Mouse (Mus musculus) erythroid progenitor cell, adult 5-6 weeks (primary cell): ENCODE data around the gene Mtmr14. TPM values are rescaled to one million over a fixed set of nuclear protein-coding genes. Genes with fewer than 3 reads are reported as not detected.

Source experiments
- ATAC-seq: replicated peaks from 2 replicates; pipeline ENCODE4 v1.8.0; 2016; ENCODE audit warnings: moderate number of reproducible peaks, mild to moderate bottlenecking, moderate TSS enrichment, inconsistent platforms; ENCODE audit not compliant: poor library complexity, low FRiP score, severe bottlenecking
- total RNA-seq, 2 experiments: library from RNA; stranded (forward) in 1 of 2; stranded (reverse) in 1 of 2; fragments of 150-400 nt in 1 of 2; fragments of 186-747, 209-891 nt in 1 of 2; gene quantifications; 2 replicates each; pipeline versions ENCODE4 v1.2.3 to v1.2.4; 2015 to 2017; ENCODE audit warnings: low replicate concordance in 2 of 2

The Mtmr14 gene
- total RNA-seq, 2 experiments from 2014 or later, result 28.9 to 42.9 TPM

- ATAC-seq, result no peak
Observed at GRCm38 (mm10) chr6:113267988-113268387, 30.3 kb downstream of the Mtmr14 start.

GRCm38 (mm10) chr6:113272365-113272764 is 34.7 kb downstream of the Mtmr14 start:
- no peak for ATAC-seq

DNA sequence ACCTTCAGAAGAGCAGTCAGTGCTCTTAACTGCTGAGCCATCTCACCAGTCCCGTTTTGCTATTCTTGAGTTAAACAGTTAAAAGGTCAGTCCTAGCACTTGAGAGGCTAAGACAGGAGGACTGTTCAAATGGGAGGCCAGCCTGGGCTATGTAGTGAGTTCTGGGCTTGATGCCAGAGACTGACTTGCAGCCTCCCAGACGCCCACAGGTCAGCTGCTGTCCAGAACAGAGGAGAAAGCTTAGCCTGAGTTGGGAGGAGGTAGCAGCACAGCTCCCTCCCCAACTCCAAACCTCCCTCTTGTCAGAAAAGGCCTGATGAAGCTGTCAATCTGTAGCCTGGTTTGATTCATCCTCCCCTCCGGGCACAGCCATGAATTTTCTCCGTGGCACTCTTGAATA is 39.2 kb downstream of the Mtmr14 start:
- ATAC-seq, result no peak

DNA sequence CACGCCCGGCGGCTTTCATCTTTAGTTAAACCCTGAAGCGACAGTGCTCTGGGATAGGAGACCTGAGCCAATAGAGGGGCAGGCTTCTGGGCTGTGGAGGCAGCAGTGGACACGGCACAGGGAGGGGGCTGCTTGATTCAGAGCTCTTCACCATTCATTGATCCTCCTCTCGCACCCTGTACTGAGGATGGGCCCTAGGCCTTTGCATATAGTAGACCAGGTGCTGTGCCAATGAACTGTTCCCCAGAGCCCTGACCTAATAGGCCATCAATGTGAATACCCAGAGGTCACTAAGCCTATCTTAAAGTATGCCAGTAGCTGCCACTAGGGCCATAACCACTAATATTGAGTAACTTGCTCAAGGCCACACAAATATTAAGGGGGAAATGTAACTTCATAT is 44.0 kb downstream of the Mtmr14 start:
- no peak for ATAC-seq

- no peak for ATAC-seq
Observed at GRCm38 (mm10) chr6:113282101-113282802, 44.6 kb downstream of the Mtmr14 start, which contains the start of gene Cpne9. Gene Cpne9 (plus strand): TSS chr6:113282307.

DNA sequence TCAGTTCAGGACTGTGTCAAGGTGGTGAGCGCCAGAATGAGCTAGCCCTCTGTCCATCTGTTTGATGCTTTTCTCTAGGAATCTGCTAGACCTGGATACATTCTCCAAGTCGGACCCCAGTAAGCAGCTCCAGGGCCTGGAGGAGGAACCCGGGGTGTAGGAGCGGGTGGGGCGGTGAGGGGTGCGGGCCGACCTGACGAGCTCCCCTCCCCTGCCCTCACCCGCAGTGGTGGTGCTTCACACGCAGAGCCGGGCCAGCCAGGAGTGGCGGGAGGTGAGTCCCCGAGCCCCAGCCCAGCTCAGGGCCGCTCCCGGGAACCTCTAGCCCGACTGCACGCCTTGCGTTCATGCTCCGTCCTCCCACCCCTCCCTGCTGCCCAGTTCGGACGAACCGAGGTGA is 45.3 kb downstream of the Mtmr14 start:
- ATAC-seq, result no peak

DNA sequence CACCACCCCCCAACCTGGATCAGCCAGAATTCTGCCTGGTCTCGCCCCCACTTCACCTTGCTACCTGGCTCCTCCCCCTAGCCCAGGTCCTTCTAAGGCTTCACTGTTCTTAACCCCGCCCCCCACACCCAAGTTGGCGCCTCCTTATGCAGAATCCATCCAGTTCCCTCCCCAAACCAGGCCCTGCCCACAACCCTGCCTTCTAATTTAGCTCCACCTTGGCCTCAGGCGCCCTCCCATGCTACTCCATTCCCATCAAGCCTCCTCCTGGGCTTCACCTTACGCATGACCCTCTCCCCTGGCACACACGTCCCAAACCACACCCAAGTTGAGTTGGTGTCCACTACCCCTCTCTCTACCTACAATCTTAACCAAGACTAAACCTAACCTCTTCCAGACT is 45.9 kb downstream of the Mtmr14 start:
- ATAC-seq, result no peak

DNA sequence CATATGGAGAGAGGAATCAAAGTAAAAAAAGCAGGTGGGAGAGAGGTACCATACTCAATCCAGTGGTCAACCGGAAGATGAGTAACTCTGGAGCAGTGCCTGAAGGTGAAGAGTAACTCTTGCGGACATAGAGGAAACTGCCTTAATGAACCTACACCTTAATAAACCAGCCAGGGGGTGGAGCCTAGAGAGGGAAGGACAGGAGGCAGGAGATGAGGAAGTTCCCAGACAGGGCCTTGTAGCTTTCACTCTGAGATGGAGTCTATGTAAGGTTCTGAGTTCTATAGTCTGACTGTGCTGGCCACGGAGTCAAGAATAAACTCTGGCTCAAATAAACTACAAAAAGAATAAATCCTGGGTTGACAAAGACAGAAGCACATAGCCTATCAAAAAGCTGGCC is 47.3 kb downstream of the Mtmr14 start:
- ATAC-seq, result no peak

GRCm38 (mm10) chr6:113286316-113286715 is 48.7 kb downstream of the Mtmr14 start:
- no peak for ATAC-seq

GRCm38 (mm10) chr6:113287236-113287635 is 49.6 kb downstream of the Mtmr14 start:
- no peak for ATAC-seq

DNA sequence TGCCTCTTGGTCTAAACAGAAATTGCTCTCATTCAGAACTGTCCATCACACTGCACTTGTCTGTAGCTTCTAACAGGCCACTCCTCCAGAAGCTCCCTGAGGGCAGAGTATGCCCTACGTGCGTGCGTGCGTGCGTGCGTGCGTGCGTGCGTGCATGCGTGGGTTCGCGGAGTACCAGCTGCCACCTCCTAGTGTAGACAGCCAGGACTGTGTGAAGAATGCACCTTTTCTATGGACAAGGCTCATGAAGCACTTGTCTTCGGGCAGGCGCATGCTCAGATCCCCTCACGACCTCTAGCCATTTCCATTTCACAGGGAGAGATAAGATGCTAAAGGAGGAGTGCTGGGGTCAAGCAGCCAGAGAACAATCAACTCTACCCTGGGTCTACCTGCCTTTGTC is 51.7 kb downstream of the Mtmr14 start:
- ATAC-seq, result no peak

DNA sequence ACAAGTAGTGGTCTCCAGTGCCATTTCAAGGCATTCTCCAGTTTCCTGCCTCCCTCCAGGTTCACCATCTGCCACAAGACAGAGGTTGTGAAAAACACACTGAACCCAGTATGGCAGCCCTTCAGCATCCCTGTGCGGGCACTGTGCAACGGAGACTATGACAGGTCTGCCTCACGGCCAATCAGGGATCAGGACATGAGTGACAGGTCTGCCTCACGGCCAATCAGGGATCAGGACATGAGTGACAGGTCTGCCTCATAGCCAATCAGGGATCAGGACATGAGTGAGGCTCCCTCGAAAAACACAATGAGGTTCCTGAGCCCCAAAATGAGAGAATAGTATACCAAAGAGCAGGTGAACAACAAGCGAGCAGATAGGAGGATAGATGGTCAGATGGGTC is 52.7 kb downstream of the Mtmr14 start:
- no peak for ATAC-seq

DNA sequence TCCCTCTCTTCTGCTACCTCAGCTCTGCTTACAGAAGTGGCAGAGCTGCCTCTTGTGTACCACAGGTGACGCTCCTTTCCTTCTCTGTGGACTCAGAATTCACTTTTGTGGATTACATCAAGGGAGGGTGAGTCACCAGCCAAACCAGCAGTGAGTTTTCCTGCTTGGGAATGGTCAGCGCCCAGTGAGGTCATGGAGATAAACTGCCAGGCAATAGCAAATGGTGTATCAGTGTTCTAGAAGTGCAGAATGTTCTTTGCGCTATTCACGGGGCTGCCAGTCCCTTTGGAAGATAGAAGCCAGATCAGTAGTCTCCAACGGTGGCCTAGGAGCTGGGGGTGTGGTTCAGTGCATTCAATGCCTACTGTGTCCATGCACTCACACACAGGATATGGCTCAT is 55.3 kb downstream of the Mtmr14 start:
- no peak for ATAC-seq

DNA sequence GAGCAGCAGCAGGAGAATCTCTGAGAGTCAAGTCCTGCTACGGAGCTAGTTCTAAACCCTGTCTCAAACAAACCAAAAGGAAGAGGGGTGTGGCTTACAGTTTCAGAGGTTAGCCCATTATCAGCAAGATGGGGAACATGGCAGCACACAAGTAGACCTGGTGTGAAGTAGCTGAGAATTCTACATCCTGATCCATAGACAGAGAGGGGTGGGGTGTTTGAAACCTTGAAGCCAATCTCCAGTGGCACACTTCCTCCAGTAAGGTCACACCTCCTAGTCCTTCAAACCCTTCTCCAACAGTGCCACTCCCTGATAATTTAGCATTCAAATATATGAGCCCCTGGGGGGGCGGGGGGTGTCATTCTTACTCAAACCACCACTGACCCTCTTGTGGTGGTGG is 58.4 kb downstream of the Mtmr14 start:
- no peak for ATAC-seq

GRCm38 (mm10) chr6:113296639-113297038 is 59.0 kb downstream of the Mtmr14 start:
- no peak for ATAC-seq

GRCm38 (mm10) chr6:113301350-113301749 is 63.7 kb downstream of the Mtmr14 start:
- no peak for ATAC-seq

DNA sequence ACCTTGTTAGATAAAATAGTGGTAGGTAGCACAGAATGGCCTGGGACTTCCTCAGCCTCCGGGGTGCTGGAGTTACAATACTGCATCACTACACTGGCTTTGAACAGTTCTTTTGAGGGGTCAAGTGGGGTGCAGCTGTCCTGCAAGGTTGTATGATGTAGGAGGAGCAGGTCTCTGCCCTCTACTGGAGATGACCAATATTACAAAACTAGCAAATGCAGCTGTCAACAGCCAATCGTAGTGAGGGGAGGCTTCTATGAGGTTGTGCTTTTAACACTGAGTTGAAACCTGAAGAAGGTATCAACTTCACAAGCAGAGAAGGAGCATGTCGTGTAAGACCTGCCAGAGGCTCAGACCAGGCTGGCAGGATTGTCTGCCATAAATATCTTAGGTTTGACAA is 64.6 kb downstream of the Mtmr14 start:
- ATAC-seq, result no peak

DNA sequence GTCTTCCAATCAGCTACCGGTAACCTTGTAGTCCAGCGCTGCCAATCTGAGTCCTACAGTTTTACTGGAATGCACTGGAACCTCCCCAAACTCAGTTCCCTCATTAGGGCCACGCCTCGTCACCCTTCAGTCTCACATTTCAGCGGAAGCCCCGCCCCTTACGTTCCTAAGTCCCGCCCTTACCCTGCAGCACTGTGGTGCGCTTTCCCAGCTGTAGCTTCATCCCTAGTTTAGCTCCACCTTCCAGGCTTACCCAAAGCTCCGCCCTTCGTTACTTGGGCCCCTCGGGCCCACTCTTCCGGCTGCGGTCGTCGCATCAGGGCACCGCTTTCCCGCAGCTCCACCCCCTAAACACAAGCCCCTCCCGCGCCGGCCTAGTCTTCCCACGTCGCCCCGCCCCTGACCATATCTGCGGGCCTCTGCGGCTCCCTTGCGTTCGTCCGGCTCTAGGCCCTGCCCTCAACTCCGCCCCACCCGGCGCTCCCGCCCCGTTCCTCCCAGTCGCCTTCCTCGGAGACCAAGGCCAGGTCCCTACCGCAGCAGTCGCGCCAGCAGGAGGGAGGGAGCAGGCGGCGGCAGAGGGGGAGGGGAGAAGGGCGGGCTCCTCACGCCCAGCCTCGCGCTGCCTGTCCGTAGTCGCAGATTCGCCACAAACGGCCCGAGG is 68.8 kb downstream of the Mtmr14 start:
- ATAC-seq, result peak; percentile 85

DNA sequence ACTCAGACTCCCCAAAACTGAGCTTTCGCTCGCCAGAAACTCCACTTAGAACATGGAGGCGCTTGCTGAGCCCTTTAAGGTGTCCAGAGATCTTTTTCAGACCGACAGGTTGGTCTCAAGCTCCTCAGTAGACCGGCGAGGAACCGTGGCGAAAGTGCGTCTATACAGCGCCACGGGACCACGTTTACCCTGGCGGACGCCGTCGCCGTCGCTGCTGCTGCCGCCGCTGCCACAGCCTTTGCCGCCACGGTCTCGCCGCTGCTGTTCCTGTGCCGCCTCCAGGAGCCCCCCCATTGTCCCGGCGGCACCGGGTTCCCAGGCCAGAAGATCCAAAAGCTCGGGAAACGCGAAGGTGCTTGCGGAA is 69.3 kb downstream of the Mtmr14 start, which contains the start of gene Brpf1:
Gene Brpf1, plus strand, starts transcription at position 152 of the 364 bp plus-strand sequence.
- peak; percentile 56 for ATAC-seq

GRCm38 (mm10) chr6:113307481-113308121 is 70.0 kb downstream of the Mtmr14 start:
- 0 out of 2 replicates have a peak, but pooled peaks have one; percentile 3 for ATAC-seq

DNA sequence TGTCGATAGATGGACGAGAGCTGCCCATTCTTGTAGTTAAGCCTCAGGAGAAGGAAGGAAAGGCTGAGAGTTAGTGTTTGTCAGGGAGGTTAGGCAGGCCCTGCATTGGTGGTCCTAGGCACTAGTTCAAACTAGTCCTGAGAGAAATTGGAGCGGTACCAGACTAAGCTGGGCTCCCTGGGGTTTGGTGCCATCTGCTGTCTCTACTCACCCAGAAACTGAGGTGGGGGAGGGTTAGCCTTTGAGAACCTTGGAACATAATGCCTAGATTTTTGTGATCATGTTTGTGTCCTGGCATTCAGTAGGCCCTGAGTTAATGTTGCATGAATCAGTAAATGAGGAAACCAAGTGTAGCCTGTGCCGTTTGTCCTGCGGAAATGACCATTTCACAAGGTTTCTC is 70.5 kb downstream of the Mtmr14 start:
- ATAC-seq, result no peak
